Mouse (Mus musculus) liver, embryonic 15.5 days (tissue): Measurements from ENCODE around the gene Mmgt1. TPM values are rescaled to one million over a fixed set of nuclear protein-coding genes. Genes with fewer than 3 reads are reported as not detected.
A peak's percentile ranks its signal among the peaks of the same experiment; 100 is the strongest.

Experiments used
- ATAC-seq: fragments of 200-750 bp; cut with Nextera tagmentation; 2 replicates; pipeline ENCODE4 v1.8.0; 2017; ENCODE audit warnings: moderate number of reproducible peaks, mild to moderate bottlenecking, moderate library complexity; ENCODE audit not compliant: insufficient read depth
- H3K27ac ChIP-seq: fragments of 300-500 bp; sonication (generic); replicated peaks from 2 replicates; pipeline ENCODE4 v1.5.1; 2015; ENCODE audit warnings: mild to moderate bottlenecking, inconsistent platforms
- H3K27me3 ChIP-seq: fragments of 300-500 bp; sonication (generic); 2 replicates; pipeline ENCODE4 v1.6.1; 2015; ENCODE audit warnings: mild to moderate bottlenecking, inconsistent platforms
- H3K36me3 ChIP-seq: fragments of 300-500 bp; sonication (generic); replicated peaks from 2 replicates; pipeline ENCODE4 v1.6.1; 2015; ENCODE audit warnings: moderate library complexity, mild to moderate bottlenecking, inconsistent platforms
- H3K4me1 ChIP-seq: fragments of 300-500 bp; sonication (generic); replicated peaks from 2 replicates; pipeline ENCODE4 v1.6.1; 2015; ENCODE audit warnings: inconsistent platforms
- H3K4me2 ChIP-seq: fragments of 300-500 bp; sonication (generic); 2 replicates; pipeline ENCODE4 v1.6.1; 2015; ENCODE audit warnings: moderate library complexity, mild to moderate bottlenecking, inconsistent platforms
- H3K4me3 ChIP-seq: fragments of 300-500 bp; sonication (generic); replicated peaks from 2 replicates; pipeline ENCODE4 v1.5.1; 2015; ENCODE audit warnings: mild to moderate bottlenecking, inconsistent platforms
- H3K9ac ChIP-seq: fragments of 300-500 bp; sonication (generic); 2 replicates; pipeline ENCODE4 v1.6.1; 2015; ENCODE audit warnings: moderate library complexity, mild to moderate bottlenecking, inconsistent platforms
- H3K9me3 ChIP-seq: fragments of 300-500 bp; sonication (generic); replicated peaks from 2 replicates; pipeline ENCODE4 v1.6.1; 2016; ENCODE audit warnings: inconsistent platforms
- WGBS: fragments of 180-500 bp; shearing (Covaris S2); methylation state at CpG from one replicate; pipeline ENCODE4 v1.1.7; 2015; ENCODE audit warnings: mixed read lengths; ENCODE audit not compliant: insufficient replicate concordance; 5-methylcytosine and 5-hydroxymethylcytosine counted together
- polyA plus RNA-seq: library from polyadenylated mRNA; unstranded; fragments of >200 nt; fragmentation: Nextera tagmentation; extraction: Ambion mirVana; gene quantifications from 2 replicates; pipeline ENCODE4 v1.2.1, GENCODE M21; 2015

Gene Mmgt1
- 7.9 and 8.1 TPM in 2 replicates for polyA plus RNA-seq

- peak within 1 kb of the TSS; percentile 80 for H3K9ac ChIP-seq
- H3K4me1 ChIP-seq = peaks cover 17% of the 10 kb centered on the region
- H3K27ac ChIP-seq = peak within 1 kb of the TSS; percentile 81
- no peaks in the 10 kb centered on the region for H3K27me3 ChIP-seq
- H3K36me3 ChIP-seq = no peaks in the 10 kb centered on the region
- 10% methylated on average over 44 of the region's 44 CpGs for WGBS
- ATAC-seq = peak; percentile 98
- H3K4me3 ChIP-seq = peak within 1 kb of the TSS; percentile 80
- H3K4me2 ChIP-seq = peak within 1 kb of the TSS; percentile 64
- H3K9me3 ChIP-seq = no peaks in the 10 kb centered on the region
Measured at GRCm38 (mm10) chrX:56597887-56598640, at the start of gene Mmgt1. TSS of gene Mmgt1 (minus strand) at chrX:56598069.

- WGBS = 5% methylated on average over 1 of the region's 1 CpGs
- Histone ChIP-seq H3K9me3 (no peaks in the 10 kb centered on the region), H3K27ac (no peak overlapping the region), H3K9ac (no peak overlapping the region), H3K4me3 (no peak overlapping the region), H3K27me3 (no peaks in the 10 kb centered on the region), H3K4me1 (no peaks in the 10 kb centered on the region), H3K4me2 (no peak overlapping the region), H3K36me3 (no peaks in the 10 kb centered on the region)
- ATAC-seq = no peak
Measured at GRCm38 (mm10) chrX:56640066-56640465, 42.2 kb upstream of the Mmgt1 start.

GRCm38 (mm10) chrX:56636185-56636584 is 38.3 kb upstream of the Mmgt1 start:
- Histone ChIP-seq H3K4me3 (no peak overlapping the region), H3K27me3 (no peaks in the 10 kb centered on the region), H3K9me3 (no peaks in the 10 kb centered on the region), H3K36me3 (no peaks in the 10 kb centered on the region), H3K4me1 (no peaks in the 10 kb centered on the region), H3K9ac (no peak overlapping the region), H3K4me2 (no peak overlapping the region), H3K27ac (no peak overlapping the region)
- no peak for ATAC-seq
- whole genome bisulfite sequencing = 67% methylated on average over 5 of the region's 5 CpGs

- Histone ChIP-seq H3K4me2 (no peak overlapping the region), H3K9ac (no peak overlapping the region), H3K27ac (no peak overlapping the region), H3K4me1 (peaks cover 30% of the 10 kb centered on the region), H3K9me3 (no peaks in the 10 kb centered on the region), H3K4me3 (no peak overlapping the region), H3K36me3 (no peaks in the 10 kb centered on the region), H3K27me3 (no peaks in the 10 kb centered on the region)
- ATAC-seq = no peak
- WGBS = 37% methylated on average over 2 of the region's 2 CpGs
Measured at GRCm38 (mm10) chrX:56615236-56615635, 17.4 kb upstream of the Mmgt1 start.

GRCm38 (mm10) chrX:56610318-56610694 is 12.4 kb upstream of the Mmgt1 start:
- Histone ChIP-seq H3K9ac (peak overlapping the region; percentile 58), H3K36me3 (no peaks in the 10 kb centered on the region), H3K4me1 (peaks cover 39% of the 10 kb centered on the region), H3K4me3 (peak overlapping the region; percentile 72), H3K27ac (0 out of 2 replicates have a peak overlapping the region, but pooled peaks have one; percentile 53), H3K9me3 (no peaks in the 10 kb centered on the region), H3K27me3 (no peaks in the 10 kb centered on the region), H3K4me2 (peak overlapping the region; percentile 77)
- ATAC-seq = no peak
- WGBS = 11% methylated on average over 13 of the region's 13 CpGs

GRCm38 (mm10) chrX:56609623-56610317 is 11.9 kb upstream of the Mmgt1 start, which contains the start of gene Slc9a6:
TSS of gene Slc9a6 (plus strand) at chrX:56609757.
- Histone ChIP-seq H3K36me3 (no peaks in the 10 kb centered on the region), H3K4me3 (peak within 1 kb of the TSS; percentile 72), H3K9me3 (no peaks in the 10 kb centered on the region), H3K27me3 (no peaks in the 10 kb centered on the region), H3K4me2 (peak within 1 kb of the TSS; percentile 77), H3K9ac (peak within 1 kb of the TSS; percentile 58), H3K27ac (peak within 1 kb of the TSS; percentile 53), H3K4me1 (peaks cover 36% of the 10 kb centered on the region)
- 9% methylated on average over 48 of the region's 50 CpGs for WGBS
- ATAC-seq = peak; percentile 95

GRCm38 (mm10) chrX:56609285-56609622 is 11.4 kb upstream of the Mmgt1 start:
- no peaks in the 10 kb centered on the region for H3K9me3 ChIP-seq
- peak overlapping the region; percentile 72 for H3K4me3 ChIP-seq
- no peak; the same call in 1 of the 2 replicates for ATAC-seq
- peak overlapping the region; percentile 53 for H3K9ac ChIP-seq
- WGBS = 18% methylated on average over 7 of the region's 7 CpGs
- no peaks in the 10 kb centered on the region for H3K36me3 ChIP-seq
- peaks cover 33% of the 10 kb centered on the region for H3K4me1 ChIP-seq
- H3K4me2 ChIP-seq = peak overlapping the region; percentile 77
- H3K27ac ChIP-seq = peak overlapping the region; percentile 14
- no peaks in the 10 kb centered on the region for H3K27me3 ChIP-seq

- no peak for ATAC-seq
- no peak overlapping the region for H3K4me2 ChIP-seq
Measured at GRCm38 (mm10) chrX:56607032-56607710, 9.3 kb upstream of the Mmgt1 start.

GRCm38 (mm10) chrX:56606536-56606935 is 8.7 kb upstream of the Mmgt1 start:
- WGBS = 41% methylated on average over 2 of the region's 2 CpGs

More at GRCm38 (mm10) chrX:56607032-56607710, 9.3 kb upstream of the Mmgt1 start:
- Histone ChIP-seq H3K27ac (no peak overlapping the region), H3K9ac (no peak overlapping the region), H3K36me3 (no peaks in the 10 kb centered on the region), H3K4me3 (no peak overlapping the region), H3K4me1 (peaks cover 33% of the 10 kb centered on the region), H3K27me3 (no peaks in the 10 kb centered on the region), H3K9me3 (no peaks in the 10 kb centered on the region)
- WGBS = 27% methylated on average over 7 of the region's 7 CpGs

GRCm38 (mm10) chrX:56597219-56597886 is 516 bp downstream of the Mmgt1 start:
- ATAC-seq = peak; percentile 37
- H3K4me1 ChIP-seq = peaks cover 17% of the 10 kb centered on the region
- peak overlapping the region; percentile 80 for H3K4me3 ChIP-seq
- H3K9me3 ChIP-seq = no peaks in the 10 kb centered on the region
- 15% methylated on average over 25 of the region's 25 CpGs for WGBS
- H3K9ac ChIP-seq = peak overlapping the region; percentile 80
- peak overlapping the region; percentile 81 for H3K27ac ChIP-seq
- H3K36me3 ChIP-seq = no peaks in the 10 kb centered on the region
- peak overlapping the region; percentile 64 for H3K4me2 ChIP-seq
- H3K27me3 ChIP-seq = no peaks in the 10 kb centered on the region

More at GRCm38 (mm10) chrX:56606536-56606935, 8.7 kb upstream of the Mmgt1 start:
- Histone ChIP-seq H3K4me2 (no peak overlapping the region), H3K9ac (no peak overlapping the region), H3K27ac (no peak overlapping the region), H3K4me3 (no peak overlapping the region), H3K27me3 (no peaks in the 10 kb centered on the region), H3K36me3 (no peaks in the 10 kb centered on the region), H3K4me1 (peaks cover 33% of the 10 kb centered on the region), H3K9me3 (no peaks in the 10 kb centered on the region)
- no peak for ATAC-seq
